Mouse (Mus musculus): ENCODE measurements at regions not wholly inside any gene's neighbourhood (a gene's known extent, or its start where the extent isn't known, plus 50 kb on each side); places are given as distances from the start of the nearest gene placed in this dataset.
A peak's percentile ranks its signal among the peaks of the same experiment; 100 is the strongest.

DNA sequence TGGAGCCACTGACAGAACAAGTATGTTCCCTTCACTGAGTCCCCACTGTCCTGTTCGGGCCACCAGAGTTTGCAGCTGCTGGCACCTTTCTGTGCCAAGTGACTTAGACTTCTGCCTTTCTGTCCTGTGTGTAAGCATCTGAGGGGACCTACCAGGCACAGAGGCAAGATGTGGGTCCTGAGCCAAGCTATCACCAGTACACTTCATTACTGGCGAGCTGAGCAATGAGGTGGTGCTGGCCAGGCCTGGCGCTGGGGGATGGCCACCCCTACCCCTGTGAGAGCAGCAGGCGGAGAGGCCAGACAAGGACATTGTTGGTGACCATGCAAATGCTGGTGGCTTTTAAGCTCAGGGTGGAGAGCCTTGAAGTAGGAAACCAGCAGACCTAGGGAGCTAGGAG lies 87.6 kb upstream of the Mrps6 start:
- no peak for DNase-seq (ENCODE audit: low read depth, low spot score)

DNA sequence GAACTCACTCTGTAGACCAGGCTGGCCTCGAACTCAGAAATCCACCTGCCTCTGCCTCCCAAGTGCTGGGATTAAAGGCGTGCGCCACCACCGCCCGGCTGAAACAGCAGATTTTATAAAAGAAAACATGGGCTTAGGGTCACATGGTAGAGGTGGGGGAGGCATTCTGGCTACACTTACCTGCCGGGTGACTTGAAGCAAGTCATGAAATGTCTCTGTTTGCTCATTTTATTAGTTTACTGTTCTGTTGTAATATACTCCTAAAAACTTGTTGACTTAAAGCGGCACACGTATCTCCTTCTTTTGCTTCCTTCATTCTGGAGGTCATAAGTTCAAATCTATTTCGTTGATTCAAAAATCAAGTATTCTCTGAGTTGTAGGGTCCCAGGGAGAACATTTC lies 84.9 kb upstream of the Mrps6 start:
- no peak for DNase-seq (ENCODE audit: low read depth, low spot score)

DNA sequence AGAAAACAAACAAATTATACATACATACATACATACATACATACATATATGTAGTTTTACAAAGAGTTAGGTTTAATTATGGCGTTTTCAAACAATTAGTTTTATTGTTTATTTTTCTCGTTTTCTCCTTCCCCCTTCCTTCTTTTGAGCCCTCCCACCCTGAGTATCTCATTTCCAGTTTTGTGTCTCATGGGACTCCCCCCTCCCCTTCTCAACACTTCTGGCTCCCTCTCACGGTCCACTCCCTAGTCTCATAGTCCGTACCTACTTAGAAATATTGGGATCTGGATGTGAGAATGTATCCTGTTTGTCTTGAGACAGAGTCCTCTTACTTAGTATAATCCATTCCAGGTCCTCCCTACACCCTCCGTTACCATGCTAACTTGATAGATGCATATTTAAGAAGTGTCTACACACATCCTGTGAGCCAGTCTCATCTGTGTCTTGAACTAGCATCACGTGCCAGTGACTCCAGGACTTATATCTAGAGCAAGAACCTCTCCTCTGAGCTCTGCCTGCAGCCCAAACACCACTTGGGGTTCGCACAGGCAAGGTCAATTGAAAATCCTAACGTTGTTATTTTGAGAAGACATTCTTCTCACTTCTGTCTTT lies 81.8 kb upstream of the Mrps6 start:
- DNase-seq (ENCODE audit: low read depth, low spot score) = no peak

DNA sequence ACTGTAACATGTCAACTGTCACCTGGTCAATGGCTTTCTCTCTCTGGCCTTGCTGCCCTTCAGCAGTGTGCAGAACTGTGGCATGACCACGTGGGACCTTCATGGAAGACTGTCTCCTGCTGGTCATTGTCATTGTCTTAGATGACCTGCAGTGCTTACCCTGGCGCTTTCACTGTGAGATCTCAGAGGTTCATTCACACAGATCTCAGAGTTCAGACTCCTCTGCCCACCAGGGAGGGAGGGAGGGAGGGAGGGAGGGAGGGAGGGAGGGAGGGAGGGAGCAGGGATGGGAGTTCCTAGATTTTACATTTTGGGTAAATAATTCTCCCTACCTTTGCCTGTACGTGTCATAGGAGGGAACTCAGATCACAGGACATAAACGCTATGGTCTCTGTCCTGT lies 79.6 kb upstream of the Mrps6 start:
- no peak for DNase-seq (ENCODE audit: low read depth, low spot score)

DNA sequence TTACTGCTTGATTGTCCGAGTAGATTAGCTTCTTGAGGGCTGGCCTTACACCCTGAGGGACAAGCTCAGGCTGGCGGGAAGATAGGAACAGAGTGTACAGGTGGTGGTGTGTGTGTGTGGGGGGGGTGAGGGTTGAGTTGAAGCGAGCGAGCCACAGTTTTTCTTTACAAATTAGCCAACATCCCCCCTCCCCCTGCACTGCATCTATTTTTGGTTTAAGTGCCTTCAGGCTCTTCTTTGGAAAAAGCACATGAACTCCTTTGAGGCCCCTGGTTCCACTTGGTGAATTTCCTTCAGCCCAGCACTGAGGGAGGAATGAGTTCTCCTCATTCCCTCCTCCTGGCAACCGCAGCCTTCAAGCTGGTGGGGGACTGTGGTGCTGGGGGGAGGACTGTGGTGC lies 79.2 kb upstream of the Mrps6 start:
- no peak for DNase-seq (ENCODE audit: low read depth, low spot score)

DNA sequence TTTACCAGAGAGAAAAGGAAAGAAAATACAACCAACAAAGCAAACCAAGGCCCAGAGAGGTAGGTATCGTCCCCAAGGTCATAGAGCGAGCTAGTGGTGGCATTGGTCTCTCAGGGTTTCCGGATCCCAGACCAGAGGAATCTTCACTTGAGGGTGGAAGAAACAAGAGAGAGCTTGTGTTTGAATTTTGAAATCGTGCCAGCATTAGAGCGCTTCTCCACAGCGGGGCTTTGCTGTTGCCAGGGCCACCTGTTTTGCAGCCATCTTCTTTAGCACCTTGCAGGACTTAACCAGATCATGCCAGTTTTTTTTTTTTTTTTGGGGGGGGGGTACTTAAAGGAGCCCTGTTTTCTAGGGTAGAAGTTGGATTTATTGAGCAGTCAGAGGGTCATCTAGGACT lies 77.6 kb upstream of the Mrps6 start:
- DNase-seq (ENCODE audit: low read depth, low spot score) = no peak

DNA sequence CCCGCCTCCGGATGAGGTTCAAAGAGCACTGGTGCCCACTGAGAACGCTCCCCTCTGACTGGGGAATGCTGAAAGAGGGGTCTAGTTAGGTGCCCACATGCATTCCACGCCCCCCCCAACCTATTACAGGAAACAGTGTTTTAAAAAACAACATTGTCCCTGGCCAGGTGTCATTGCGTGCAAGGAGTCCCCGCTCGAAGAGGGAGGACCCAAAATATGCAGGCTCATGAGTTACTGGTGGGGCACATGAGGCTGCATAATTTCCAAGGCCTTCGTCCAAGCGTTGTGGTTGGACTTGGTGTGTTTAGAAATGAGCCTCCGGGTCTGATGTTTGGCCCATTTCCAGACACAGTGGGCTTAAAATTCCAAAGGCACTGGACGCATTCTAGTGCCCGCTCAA lies 72.9 kb upstream of the Mrps6 start:
- DNase-seq (ENCODE audit: low read depth, low spot score) = no peak

DNA sequence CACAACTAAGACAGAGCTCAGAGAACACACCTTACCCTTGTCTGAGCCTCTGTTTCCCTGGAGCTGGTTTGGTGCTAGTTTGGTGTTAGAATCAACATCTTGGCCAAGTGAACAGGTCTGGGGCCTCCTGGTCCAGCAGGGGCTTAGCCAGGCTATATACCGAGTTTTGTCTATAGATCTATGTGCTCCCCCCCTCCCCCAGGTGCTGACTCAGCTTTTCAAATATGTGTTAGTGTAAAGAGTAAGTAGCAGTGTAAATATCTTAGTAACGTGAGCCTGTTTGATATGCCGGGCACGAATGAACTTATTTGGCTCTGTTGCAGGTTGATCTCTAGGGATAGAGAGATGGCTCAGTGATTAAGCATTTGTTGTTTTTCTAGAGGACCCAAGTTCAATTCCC lies 68.7 kb upstream of the Mrps6 start:
- no peak for DNase-seq (ENCODE audit: low read depth, low spot score)

DNA sequence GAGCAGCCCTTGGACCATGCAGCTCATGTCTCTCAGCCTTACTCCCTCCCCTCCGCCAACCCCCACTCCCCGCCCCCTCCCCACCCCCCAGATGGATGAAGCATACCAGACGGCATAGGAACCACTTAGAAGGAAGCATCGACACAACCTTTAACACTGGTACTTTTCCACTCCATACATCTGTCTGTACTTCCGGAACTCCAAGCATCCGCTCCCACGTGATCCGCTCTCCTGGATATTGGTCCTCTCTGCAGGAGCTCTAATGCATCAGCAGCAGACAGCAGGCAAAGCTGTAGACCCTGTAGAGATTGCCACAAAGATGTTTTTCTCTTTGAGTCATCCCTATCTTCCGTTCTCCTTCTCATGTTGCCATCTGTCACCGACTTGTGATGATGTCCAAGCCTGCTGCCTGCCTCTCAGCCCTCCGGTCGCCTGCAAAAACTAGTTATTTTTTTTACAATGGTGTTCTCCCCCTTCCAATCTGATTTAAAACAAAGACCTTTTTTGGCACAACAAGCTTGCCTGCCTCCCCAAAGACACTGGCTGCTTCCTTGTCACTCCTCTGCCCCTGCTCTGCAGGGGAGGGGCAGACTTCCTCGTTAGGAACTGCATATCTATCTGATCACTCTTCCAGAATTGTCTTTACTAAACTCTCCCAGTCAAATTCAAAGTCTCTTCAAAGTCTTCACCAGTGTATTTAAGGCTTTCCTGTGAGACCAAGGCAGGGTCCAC lies 62.4 kb upstream of the Mrps6 start:
- DNase-seq (ENCODE audit: low read depth, low spot score) = peak; percentile 75

DNA sequence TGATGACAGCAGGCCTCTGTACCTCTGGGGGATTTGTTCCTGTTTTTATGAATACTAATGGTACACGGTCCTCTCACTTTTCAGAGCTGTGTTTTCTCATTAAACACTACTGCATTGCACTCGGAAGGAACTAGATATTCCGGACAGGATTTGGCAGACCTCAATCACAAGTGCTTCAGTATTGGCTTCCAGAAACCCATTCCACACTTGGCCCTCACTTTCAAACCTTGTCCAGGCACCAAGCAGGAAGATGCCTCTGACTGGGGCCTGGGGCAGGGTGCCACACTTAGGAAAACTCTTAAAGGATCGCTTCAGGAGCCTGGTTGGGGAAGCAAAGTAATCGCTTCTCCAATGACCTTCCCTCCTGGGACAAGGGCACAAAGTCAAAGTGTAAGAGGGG lies 50.7 kb upstream of the Mrps6 start:
- no peak for DNase-seq (ENCODE audit: low read depth, low spot score)
